Mouse (Mus musculus) thymus, adult 18-20 months (tissue): ENCODE results near the gene Ctsr.
"Not testable (repeated sequence)": the region's sequence is repeated elsewhere in the genome, so short reads cannot be mapped to it uniquely, and the experiment has no call there.

Source experiments
- DNase-seq, 2 experiments: peaks; one replicate each; pipeline ENCODE4 v3.0.0; 2022; ENCODE audit warnings: mixed read lengths in 2 of 2

Gene Ctsr

GRCm38 (mm10) chr13:61164156-61164555 lies at the start of gene Ctsr:
Gene Ctsr (minus strand): TSS chr13:61164256.
- no peak for DNase-seq

GRCm38 (mm10) chr13:61203310-61203709 lies 39.3 kb upstream of the Ctsr start, which contains the start of gene Cts6:
Gene Cts6 (minus strand): TSS chr13:61203410.
- DNase-seq, result no peak

GRCm38 (mm10) chr13:61185151-61185933 lies 21.3 kb upstream of the Ctsr start:
- DNase-seq, result not testable (repeated sequence)

- DNase-seq, result no peak
These were observed 566 bp upstream of the Ctsr start for GRCm38 (mm10) chr13:61164622-61165021.
